Mouse (Mus musculus) neural tube, embryonic 12.5 days (tissue): ENCODE data around the gene Rasa4. TPM values are rescaled to one million over a fixed set of nuclear protein-coding genes. Genes with fewer than 3 reads are reported as not detected.
"Not testable (repeated sequence)": the region's sequence is repeated elsewhere in the genome, so short reads cannot be mapped to it uniquely, and the experiment has no call there.

Experiments used
- ATAC-seq: fragments of 200-750 bp; cut with Nextera tagmentation; 2 replicates; pipeline ENCODE4 v1.8.0; 2017; ENCODE audit warnings: low read depth, mild to moderate bottlenecking, moderate TSS enrichment, moderate library complexity; ENCODE audit not compliant: low FRiP score
- H3K27ac ChIP-seq: fragments of 300-500 bp; sonication (generic); 2 replicates; pipeline ENCODE4 v1.5.1; 2016
- H3K27me3 ChIP-seq: fragments of 300-500 bp; sonication (generic); replicated peaks from 2 replicates; pipeline ENCODE4 v1.6.1; 2016; ENCODE audit warnings: mild to moderate bottlenecking
- H3K36me3 ChIP-seq: fragments of 300-500 bp; sonication (generic); 2 replicates; pipeline ENCODE4 v1.6.1; 2016; ENCODE audit warnings: mild to moderate bottlenecking
- H3K4me1 ChIP-seq: fragments of 300-500 bp; sonication (generic); 2 replicates; pipeline ENCODE4 v1.6.1; 2016
- H3K4me2 ChIP-seq: fragments of 300-500 bp; sonication (generic); replicated peaks from 2 replicates; pipeline ENCODE4 v1.6.1; 2016; ENCODE audit warnings: mild to moderate bottlenecking
- H3K4me3 ChIP-seq: fragments of 300-500 bp; sonication (generic); 2 replicates; pipeline ENCODE4 v1.5.1; 2016
- H3K9ac ChIP-seq: fragments of 300-500 bp; sonication (generic); 2 replicates; pipeline ENCODE4 v1.6.1; 2016; ENCODE audit warnings: mild to moderate bottlenecking
- H3K9me3 ChIP-seq: fragments of 300-500 bp; sonication (generic); 2 replicates; pipeline ENCODE4 v1.6.1; 2016; ENCODE audit warnings: mild to moderate bottlenecking
- WGBS: fragments of 180-500 bp; shearing (Covaris S2); methylation state at CpG from one replicate; pipeline ENCODE4 v1.1.7; 2016; 5-methylcytosine and 5-hydroxymethylcytosine counted together
- polyA plus RNA-seq: library from polyadenylated mRNA; unstranded; fragments of >200 nt; fragmentation: Nextera tagmentation; extraction: Ambion mirVana; gene quantifications from 2 replicates; pipeline ENCODE4 v1.2.1, GENCODE M21; 2016

Gene Rasa4
- polyA plus RNA-seq, 1 experiment from 2014 or later = 10.8 TPM

- Histone ChIP-seq H3K9ac (peak within 1 kb of the TSS; percentile 74), H3K4me1 (peaks cover 20% of the 10 kb centered on the region), H3K27ac (no peak within 1 kb of the TSS), H3K4me2 (peak within 1 kb of the TSS; percentile 88), H3K4me3 (peak within 1 kb of the TSS; percentile 59), H3K27me3 (no peaks in the 10 kb centered on the region), H3K36me3 (peaks cover 42% of the 10 kb centered on the region), H3K9me3 (no peaks in the 10 kb centered on the region)
- ATAC-seq = peak; percentile 92
- WGBS = 1% methylated on average over 60 of the region's 60 CpGs
Observed at GRCm38 (mm10) chr5:136135571-136136291, 52.0 kb downstream of the Rasa4 start, which contains the start of the genes Lrwd1 and Alkbh4. Lrwd1 (minus strand) TSS chr5:136136074. Alkbh4 (plus strand) TSS chr5:136136146.

GRCm38 (mm10) chr5:136136292-136136990, 52.7 kb downstream of the Rasa4 start:
- Histone ChIP-seq H3K9ac (peak overlapping the region; percentile 74), H3K4me2 (peak overlapping the region; percentile 88), H3K27ac (no peak overlapping the region), H3K4me1 (peaks cover 20% of the 10 kb centered on the region), H3K27me3 (no peaks in the 10 kb centered on the region), H3K9me3 (no peaks in the 10 kb centered on the region), H3K4me3 (peak overlapping the region; percentile 59), H3K36me3 (peaks cover 43% of the 10 kb centered on the region)
- WGBS = 11% methylated on average over 20 of the region's 20 CpGs
- ATAC-seq = no peak

GRCm38 (mm10) chr5:136137658-136138274, 54.0 kb downstream of the Rasa4 start:
- WGBS = 78% methylated on average over 13 of the region's 13 CpGs
- Histone ChIP-seq H3K4me2 (no peak overlapping the region), H3K27ac (no peak overlapping the region), H3K4me1 (peaks cover 20% of the 10 kb centered on the region), H3K9ac (no peak overlapping the region), H3K4me3 (no peak overlapping the region), H3K27me3 (no peaks in the 10 kb centered on the region), H3K9me3 (no peaks in the 10 kb centered on the region), H3K36me3 (peaks cover 42% of the 10 kb centered on the region)
- ATAC-seq = no peak

GRCm38 (mm10) chr5:136139393-136139792, 55.7 kb downstream of the Rasa4 start:
- no peak overlapping the region for H3K9ac ChIP-seq
- no peaks in the 10 kb centered on the region for H3K27me3 ChIP-seq
- no peak overlapping the region for H3K27ac ChIP-seq
- no peak overlapping the region for H3K4me3 ChIP-seq
- H3K36me3 ChIP-seq = peaks cover 36% of the 10 kb centered on the region
- no peak for ATAC-seq
- peaks cover 20% of the 10 kb centered on the region for H3K4me1 ChIP-seq
- WGBS = 96% methylated on average over 13 of the region's 13 CpGs
- H3K4me2 ChIP-seq = no peak overlapping the region
- no peaks in the 10 kb centered on the region for H3K9me3 ChIP-seq

GRCm38 (mm10) chr5:136140057-136140482, 56.4 kb downstream of the Rasa4 start:
- peaks cover 36% of the 10 kb centered on the region for H3K36me3 ChIP-seq
- H3K27me3 ChIP-seq = no peaks in the 10 kb centered on the region
- H3K4me1 ChIP-seq = peaks cover 13% of the 10 kb centered on the region
- no peak overlapping the region for H3K4me3 ChIP-seq
- no peak overlapping the region for H3K4me2 ChIP-seq
- no peak overlapping the region for H3K27ac ChIP-seq
- 92% methylated on average over 10 of the region's 10 CpGs for WGBS
- H3K9ac ChIP-seq = no peak overlapping the region
- no peak for ATAC-seq
- no peaks in the 10 kb centered on the region for H3K9me3 ChIP-seq

GRCm38 (mm10) chr5:136142746-136143145, 59.0 kb downstream of the Rasa4 start:
- H3K36me3 ChIP-seq = peaks cover 36% of the 10 kb centered on the region
- H3K9me3 ChIP-seq = no peaks in the 10 kb centered on the region
- H3K9ac ChIP-seq = no peak overlapping the region
- WGBS = 81% methylated on average over 5 of the region's 5 CpGs
- H3K4me1 ChIP-seq = no peaks in the 10 kb centered on the region
- no peak overlapping the region for H3K27ac ChIP-seq
- no peak for ATAC-seq
- H3K27me3 ChIP-seq = no peaks in the 10 kb centered on the region
- no peak overlapping the region for H3K4me3 ChIP-seq
- no peak overlapping the region for H3K4me2 ChIP-seq

- Histone ChIP-seq H3K27ac (no peak overlapping the region), H3K4me3 (no peak overlapping the region), H3K9me3 (no peaks in the 10 kb centered on the region), H3K9ac (no peak overlapping the region), H3K4me1 (no peaks in the 10 kb centered on the region), H3K27me3 (no peaks in the 10 kb centered on the region), H3K4me2 (no peak overlapping the region), H3K36me3 (peaks cover 36% of the 10 kb centered on the region)
- ATAC-seq = no peak
- 89% methylated on average over 6 of the region's 6 CpGs for WGBS
Observed at GRCm38 (mm10) chr5:136143161-136143755, 59.5 kb downstream of the Rasa4 start.

GRCm38 (mm10) chr5:136144606-136145430, 61.1 kb downstream of the Rasa4 start:
- no peaks in the 10 kb centered on the region for H3K4me1 ChIP-seq
- H3K27ac ChIP-seq = no peak overlapping the region
- no peak overlapping the region for H3K9ac ChIP-seq
- no peak for ATAC-seq
- H3K9me3 ChIP-seq = no peaks in the 10 kb centered on the region
- peaks cover 28% of the 10 kb centered on the region for H3K36me3 ChIP-seq
- H3K4me3 ChIP-seq = no peak overlapping the region
- no peaks in the 10 kb centered on the region for H3K27me3 ChIP-seq
- no peak overlapping the region for H3K4me2 ChIP-seq
- WGBS = 60% methylated on average over 12 of the region's 12 CpGs

GRCm38 (mm10) chr5:136146936-136147335, 63.2 kb downstream of the Rasa4 start:
- no peak overlapping the region for H3K4me3 ChIP-seq
- H3K27ac ChIP-seq = no peak overlapping the region
- 93% methylated on average over 1 of the region's 1 CpGs for WGBS
- H3K9me3 ChIP-seq = no peaks in the 10 kb centered on the region
- no peaks in the 10 kb centered on the region for H3K4me1 ChIP-seq
- no peaks in the 10 kb centered on the region for H3K27me3 ChIP-seq
- ATAC-seq = no peak
- no peak overlapping the region for H3K4me2 ChIP-seq
- no peak overlapping the region for H3K9ac ChIP-seq
- peaks cover 8% of the 10 kb centered on the region for H3K36me3 ChIP-seq

GRCm38 (mm10) chr5:136147704-136148103, 64.0 kb downstream of the Rasa4 start:
- 74% methylated on average over 8 of the region's 8 CpGs for WGBS
- ATAC-seq = no peak
- H3K27me3 ChIP-seq = no peaks in the 10 kb centered on the region
- H3K36me3 ChIP-seq = peaks cover under 1% of the 10 kb centered on the region; the same call in 1 of the 2 replicates
- no peak overlapping the region for H3K4me2 ChIP-seq
- H3K9ac ChIP-seq = no peak overlapping the region
- no peaks in the 10 kb centered on the region for H3K4me1 ChIP-seq
- no peak overlapping the region for H3K27ac ChIP-seq
- H3K9me3 ChIP-seq = no peaks in the 10 kb centered on the region
- no peak overlapping the region for H3K4me3 ChIP-seq

- WGBS = 71% methylated on average over 5 of the region's 5 CpGs
- H3K4me1 ChIP-seq, H3K9me3 ChIP-seq, H3K4me3 ChIP-seq, ATAC-seq, H3K27ac ChIP-seq, H3K9ac ChIP-seq, H3K27me3 ChIP-seq, H3K36me3 ChIP-seq, H3K4me2 ChIP-seq: not testable (repeated sequence)
Observed at GRCm38 (mm10) chr5:136149134-136149576, 65.4 kb downstream of the Rasa4 start.
